Mouse (Mus musculus) left cerebral cortex, postnatal 4 days (tissue): Measurements from ENCODE around the gene Pwwp2b. TPM values are rescaled to one million over a fixed set of nuclear protein-coding genes. Genes with fewer than 3 reads are reported as not detected.

Source experiments
- DNase-seq: peaks from one replicate; pipeline ENCODE4 v3.0.0-alpha.2; 2022
- intact Hi-C: fragments of 180-260 bp; cut with DNase I; formaldehyde crosslinking; loops from one replicate; pipeline ENCODE4 v1.15.1; 2025
- total RNA-seq, 2 experiments: library from RNA; stranded (reverse); gene quantifications; 2 replicates each; pipeline ENCODE4 v1.2.3; 2021

Pwwp2b gene
- total RNA-seq, 2 experiments from 2014 or later: 6.2 to 6.7 TPM

GRCm38 (mm10) chr7:139222341-139222740 lies 25.9 kb upstream of the Pwwp2b start:
- intact Hi-C loops: no loop called here
- DNase-seq: no peak

- no peak for DNase-seq
- intact Hi-C loops: no loop called here
Measured at GRCm38 (mm10) chr7:139224070-139224469, 24.2 kb upstream of the Pwwp2b start.

- DNase-seq: no peak
- intact Hi-C loops: no loop called here
Measured at GRCm38 (mm10) chr7:139224725-139225124, 23.6 kb upstream of the Pwwp2b start.

GRCm38 (mm10) chr7:139226416-139226815 lies 21.9 kb upstream of the Pwwp2b start:
- no peak for DNase-seq
- intact Hi-C loops: no loop called here

GRCm38 (mm10) chr7:139228447-139229171 lies 19.7 kb upstream of the Pwwp2b start:
- intact Hi-C loops: no loop called here
- DNase-seq: no peak

- no peak for DNase-seq
- intact Hi-C loops: loop anchor here (10.0 kb wide), 1 partner anchor 245 kb away; no protein-coding TSS in a partner anchor
Measured at GRCm38 (mm10) chr7:139229837-139230236, 18.4 kb upstream of the Pwwp2b start.

GRCm38 (mm10) chr7:139230241-139230640 lies 18.0 kb upstream of the Pwwp2b start:
- DNase-seq: no peak
- intact Hi-C loops: loop anchor here (10.0 kb wide), 1 partner anchor 245 kb away; no protein-coding TSS in a partner anchor

DNA sequence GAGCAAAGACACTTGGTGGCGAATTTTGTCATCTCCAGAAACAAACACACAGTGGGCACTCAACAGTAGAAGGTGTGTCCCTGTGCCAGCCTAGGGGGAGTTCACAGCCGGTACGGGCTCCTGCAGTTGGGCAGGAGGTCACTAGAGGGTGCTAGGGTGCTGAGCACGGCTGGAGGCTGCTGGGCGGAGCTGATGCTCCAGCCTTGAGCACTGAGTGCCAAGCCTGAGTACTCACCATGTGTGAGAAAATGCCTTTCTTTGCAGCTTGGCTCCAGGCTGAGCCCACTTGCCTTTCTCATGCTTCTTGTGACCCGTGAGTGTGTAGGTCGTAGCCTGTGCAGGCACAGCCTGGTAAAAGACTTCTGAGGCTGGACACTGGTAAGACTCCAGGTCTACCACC lies 14.6 kb upstream of the Pwwp2b start:
- DNase-seq: peak; percentile 89
- intact Hi-C loops: loop anchor here (2.0 to 10.0 kb wide), 2 partner anchors 65 to 241 kb away; no protein-coding TSS in a partner anchor

- peak; percentile 45 for DNase-seq
- intact Hi-C loops: loop anchor here (2.0 to 10.0 kb wide), 2 partner anchors 64 to 240 kb away; no protein-coding TSS in a partner anchor
Measured at GRCm38 (mm10) chr7:139234426-139235188, 13.7 kb upstream of the Pwwp2b start.

- no peak for DNase-seq
- intact Hi-C loops: loop anchor here (2.0 to 10.0 kb wide), 2 partner anchors 63 to 239 kb away; no protein-coding TSS in a partner anchor
Measured at GRCm38 (mm10) chr7:139235651-139236358, 12.5 kb upstream of the Pwwp2b start.

GRCm38 (mm10) chr7:139239432-139239831 lies 8.8 kb upstream of the Pwwp2b start:
- no peak for DNase-seq
- intact Hi-C loops: loop anchor here (10.0 kb wide), 1 partner anchor 235 kb away; no protein-coding TSS in a partner anchor

- no peak for DNase-seq
- intact Hi-C loops: no loop called here
Measured at GRCm38 (mm10) chr7:139246086-139246485, 2.2 kb upstream of the Pwwp2b start.

- intact Hi-C loops: no loop called here
- DNase-seq: no peak
Measured at GRCm38 (mm10) chr7:139246931-139247880, 1.1 kb upstream of the Pwwp2b start.

DNA sequence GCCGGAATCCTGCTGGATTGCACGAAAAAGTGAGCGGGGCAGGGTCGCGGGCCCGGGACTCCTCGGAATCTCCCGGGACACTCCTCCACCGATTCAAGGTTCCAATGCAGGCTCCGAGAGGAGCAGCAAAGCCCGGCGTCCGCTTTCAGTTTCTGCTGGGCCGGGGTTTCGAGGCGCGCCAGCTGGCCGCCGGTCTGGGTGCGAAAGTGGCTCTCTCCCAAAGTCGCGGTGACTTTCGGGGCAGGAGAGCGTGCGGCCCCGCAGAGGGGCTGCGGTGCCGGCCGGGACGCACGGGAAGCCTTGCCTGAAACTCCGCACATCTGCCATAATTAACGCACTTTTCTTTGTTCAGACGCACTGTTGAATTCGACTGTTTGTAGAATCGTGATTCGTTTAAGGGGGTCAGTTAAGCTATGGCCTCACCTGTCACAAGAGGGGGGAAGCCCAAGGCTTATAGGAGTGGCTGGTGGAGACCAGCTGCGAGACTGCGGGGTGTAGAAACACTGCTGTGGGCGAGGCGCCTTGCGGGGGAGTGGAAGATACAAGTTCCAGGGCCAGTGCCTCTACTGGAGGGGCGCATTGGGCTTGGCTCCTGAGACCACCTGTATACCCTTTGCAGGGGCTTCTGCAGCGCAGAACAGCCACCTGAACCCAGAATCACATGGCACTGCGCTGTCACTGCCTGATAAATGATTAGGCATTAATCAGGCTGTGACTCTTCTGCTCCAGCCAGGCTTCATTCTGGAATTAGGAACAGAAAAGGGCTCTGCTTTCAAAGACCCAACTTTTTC lies 528 bp downstream of the Pwwp2b start:
- intact Hi-C loops: no loop called here
- no peak for DNase-seq

GRCm38 (mm10) chr7:139249406-139250210 lies 1.3 kb downstream of the Pwwp2b start:
- DNase-seq: no peak
- intact Hi-C loops: no loop called here

DNA sequence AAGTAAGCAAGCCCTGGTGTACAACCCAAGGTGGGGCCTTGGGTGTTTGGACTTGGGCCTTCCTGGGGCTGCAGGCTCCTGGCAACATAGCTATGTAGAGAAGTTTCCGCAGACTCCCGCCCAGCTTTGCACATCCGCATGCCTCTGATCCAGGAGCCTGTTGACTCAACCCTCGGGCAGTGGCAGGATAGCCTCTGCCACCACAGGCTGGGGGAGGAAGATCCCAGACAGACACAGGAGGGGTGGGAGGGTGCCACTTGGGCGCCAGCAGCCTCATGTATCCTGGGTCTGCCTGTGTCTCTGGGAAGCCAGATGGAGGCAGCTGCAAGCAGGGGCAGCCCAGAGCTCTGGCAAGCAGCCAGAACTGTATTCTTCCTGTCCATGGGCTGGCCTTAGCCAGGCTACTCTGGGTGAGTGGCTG lies 3.6 kb downstream of the Pwwp2b start:
- intact Hi-C loops: no loop called here
- DNase-seq: peak; percentile 80

DNA sequence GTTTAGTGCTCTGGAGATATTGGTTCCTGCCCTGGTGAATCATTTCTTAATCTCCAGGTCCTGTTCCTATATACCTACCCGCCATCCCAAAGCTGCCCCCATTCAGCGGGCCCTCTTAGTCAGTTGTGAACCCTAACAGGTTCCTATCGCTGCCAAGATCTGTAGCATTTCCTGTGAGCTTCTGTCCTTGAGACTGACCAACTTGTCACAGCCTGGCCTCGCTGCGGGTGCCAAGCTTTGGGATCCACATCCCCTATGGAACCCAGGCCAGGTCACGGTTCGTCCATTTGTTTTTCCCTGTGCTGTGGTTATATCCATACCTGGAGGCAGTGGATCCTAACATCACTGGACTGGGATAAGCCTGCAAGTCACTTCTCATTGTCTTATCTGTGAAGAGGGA lies 4.3 kb downstream of the Pwwp2b start:
- no peak for DNase-seq
- intact Hi-C loops: no loop called here

- DNase-seq: no peak
- intact Hi-C loops: no loop called here
Measured at GRCm38 (mm10) chr7:139252986-139253385, 4.7 kb downstream of the Pwwp2b start.
